Mouse (Mus musculus): ENCODE measurements at regions not wholly inside any gene's neighbourhood (a gene's known extent, or its start where the extent isn't known, plus 50 kb on each side); places are given as distances from the start of the nearest gene placed in this dataset.

DNA sequence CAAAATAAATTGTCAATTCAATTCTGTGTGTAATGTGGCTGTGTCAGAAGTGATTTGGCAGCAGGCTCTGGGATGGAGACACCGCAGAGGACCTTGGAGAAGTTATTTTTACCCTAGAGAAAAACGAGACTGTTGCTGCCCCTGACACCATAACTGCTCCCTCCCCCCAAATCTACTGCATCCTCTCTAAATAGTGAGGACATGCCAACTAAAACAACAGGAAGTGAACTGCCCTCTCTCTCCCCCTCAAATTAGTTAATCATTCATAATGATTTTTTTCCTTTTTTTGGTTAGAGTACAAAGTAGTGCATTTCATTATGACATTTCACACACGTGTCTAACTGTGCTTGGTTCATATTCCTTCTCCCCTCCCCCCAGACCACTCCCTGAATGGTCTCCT, 55.6 kb upstream of the Pias1 start:
- DNase-seq (ENCODE audit: low spot score), result no peak

GRCm38 (mm10) chr9:63038031-63038430, 50.3 kb upstream of the Pias1 start:
- DNase-seq (ENCODE audit: low spot score), result no peak
